Mouse (Mus musculus) olfactory bulb, adult 2 months (tissue): ENCODE data around the gene Rpl32. TPM values are rescaled to one million over a fixed set of nuclear protein-coding genes. Genes with fewer than 3 reads are reported as not detected.

Source experiments
- H3K27ac ChIP-seq: fragments of 200-500 bp; 2 replicates; pipeline ENCODE4 v1.5.1; 2012; ENCODE audit warnings: low read depth, low read length; ENCODE audit not compliant: insufficient read depth
- H3K4me1 ChIP-seq: fragments of 200-500 bp; 2 replicates; pipeline ENCODE4 v1.6.1; 2012; ENCODE audit warnings: low read length; ENCODE audit not compliant: control insufficient read depth, insufficient read depth
- H3K4me3 ChIP-seq: fragments of 200-500 bp; 2 replicates; pipeline ENCODE4 v1.5.1; 2012; ENCODE audit warnings: mild to moderate bottlenecking, low read depth, low read length, moderate library complexity; ENCODE audit not compliant: insufficient read depth
- CTCF ChIP-seq: fragments of 200-500 bp; IDR thresholded peaks from 2 replicates; pipeline ENCODE4 v1.5.1; 2012; ENCODE audit warnings: low read depth, mild to moderate bottlenecking, low read length, moderate library complexity; ENCODE audit not compliant: insufficient read depth
- POLR2A ChIP-seq: fragments of 200-500 bp; IDR thresholded peaks from 2 replicates; pipeline ENCODE4 v1.6.1; 2012; ENCODE audit warnings: mild to moderate bottlenecking, low read depth, low read length, moderate library complexity; ENCODE audit not compliant: insufficient read depth
- WGBS: fragments of 180-500 bp; shearing (Covaris S2); methylation state at CpG from one replicate; pipeline ENCODE4 v1.1.7; 2018; 5-methylcytosine and 5-hydroxymethylcytosine counted together
- polyA plus RNA-seq: library from polyadenylated mRNA; stranded (reverse); fragments of >200 nt; gene quantifications from 2 replicates; pipeline ENCODE4 v1.2.4, GENCODE M21; 2012; ENCODE audit warnings: low replicate concordance; ENCODE audit not compliant: missing spikeins, insufficient read depth, insufficient read length

The Rpl32 gene
- polyA plus RNA-seq, 1 experiment, result 886 TPM

DNA sequence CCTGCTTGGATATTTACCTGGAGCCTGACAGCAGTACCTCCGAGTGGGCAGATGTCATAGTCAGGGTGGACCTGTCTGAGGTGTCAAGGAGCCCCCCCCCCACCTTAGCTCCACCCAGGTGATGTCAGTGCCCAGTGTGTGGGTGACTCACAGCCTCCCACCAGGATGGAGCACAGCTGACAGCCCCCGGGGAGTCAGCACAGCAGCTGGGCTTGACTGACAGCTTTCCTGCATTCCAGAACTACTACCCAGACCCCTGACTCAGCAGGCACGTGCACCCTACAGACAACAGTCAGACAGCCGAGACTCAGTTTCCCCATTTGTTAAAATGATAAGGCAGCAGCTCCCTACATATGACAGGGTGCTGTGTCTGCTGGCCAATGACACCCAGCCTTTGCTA lies 47.6 kb downstream of the Rpl32 start:
- TF ChIP-seq CTCF, result no peak
- TF ChIP-seq POLR2A, result no peak
- WGBS, result 66% methylated on average over 4 of the region's 4 CpGs
- Histone ChIP-seq H3K27ac (no peak overlapping the region), H3K4me3 (no peak overlapping the region), H3K4me1 (peaks cover 13% of the 10 kb centered on the region)

DNA sequence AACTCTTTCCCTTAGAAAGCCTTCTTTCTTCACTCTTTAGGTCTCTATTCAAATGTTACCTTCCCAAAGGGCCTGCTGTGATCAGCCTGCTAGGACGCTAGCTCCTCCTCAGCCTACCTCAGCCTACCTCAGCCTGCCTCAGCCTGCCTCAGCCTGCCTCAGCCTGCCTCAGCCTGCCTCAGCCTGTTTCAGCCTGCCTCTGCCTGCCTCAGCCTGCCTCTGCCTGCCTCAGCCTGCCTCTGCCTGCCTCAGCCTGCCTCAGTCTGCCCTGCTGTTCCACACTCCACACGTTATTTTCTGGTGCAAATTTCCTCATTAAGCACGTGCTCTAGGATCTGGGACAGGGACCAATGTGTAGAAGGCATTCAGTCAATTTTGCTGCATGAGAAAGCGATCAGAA lies 48.4 kb downstream of the Rpl32 start:
- TF ChIP-seq CTCF, result no peak
- no peak for TF ChIP-seq POLR2A
- Histone ChIP-seq H3K4me3 (no peak overlapping the region), H3K27ac (no peak overlapping the region), H3K4me1 (peaks cover 13% of the 10 kb centered on the region)
- WGBS, result 92% methylated on average over 4 of the region's 4 CpGs

GRCm38 (mm10) chr6:115759461-115759860 lies 49.1 kb downstream of the Rpl32 start:
- TF ChIP-seq CTCF (no peak), POLR2A (no peak)
- Histone ChIP-seq H3K4me3 (no peak overlapping the region), H3K27ac (no peak overlapping the region), H3K4me1 (peaks cover 13% of the 10 kb centered on the region)
- 79% methylated on average over 5 of the region's 5 CpGs for WGBS

- Histone ChIP-seq H3K27ac (no peak overlapping the region), H3K4me3 (no peak overlapping the region), H3K4me1 (peaks cover 9% of the 10 kb centered on the region)
- 68% methylated on average over 9 of the region's 9 CpGs for WGBS
- TF ChIP-seq POLR2A (no peak), CTCF (no peak)
These were observed 49.5 kb downstream of the Rpl32 start for GRCm38 (mm10) chr6:115758981-115759435.

- H3K27ac ChIP-seq, result no peak overlapping the region
- 74% methylated on average over 7 of the region's 7 CpGs for WGBS
- TF ChIP-seq CTCF (no peak), POLR2A (no peak)
- H3K4me1 ChIP-seq, result no peaks in the 10 kb centered on the region; the same call in 1 of the 2 replicates
- H3K4me3 ChIP-seq, result no peak overlapping the region
These were observed 53.0 kb downstream of the Rpl32 start for GRCm38 (mm10) chr6:115755536-115755935.

Other genes starting within 250 kb of the Rpl32 start
- gene Mkrn2os, start 216.2 kb downstream of the Rpl32 start, polyA plus RNA-seq, result not detected in 2 replicates
- gene Mkrn2, start 206.8 kb downstream of the Rpl32 start, polyA plus RNA-seq, result not detected in 2 replicates
- not detected in 2 replicates for gene Raf1, start 132.1 kb downstream of the Rpl32 start, polyA plus RNA-seq
- not detected in 2 replicates for gene Tmem40, start 46.3 kb downstream of the Rpl32 start, polyA plus RNA-seq
- gene Cand2, start 34.2 kb downstream of the Rpl32 start, polyA plus RNA-seq, result not detected in 2 replicates
- not detected in 2 replicates for gene Efcab12, start 29.7 kb upstream of the Rpl32 start, polyA plus RNA-seq
- gene Mbd4, start 44.6 kb upstream of the Rpl32 start, polyA plus RNA-seq, result not detected in 2 replicates
- gene Ift122, start 44.7 kb upstream of the Rpl32 start, polyA plus RNA-seq, result not detected in 2 replicates
- not detected in 2 replicates for gene Rho, start 123.0 kb upstream of the Rpl32 start, polyA plus RNA-seq
- not detected in 2 replicates for gene H1foo, start 136.2 kb upstream of the Rpl32 start, polyA plus RNA-seq
- not detected in 2 replicates for gene Plxnd1, start 186.3 kb upstream of the Rpl32 start, polyA plus RNA-seq